Mouse (Mus musculus) midbrain, embryonic 11.5 days (tissue): ENCODE measurements around the gene Mapre1. TPM values are rescaled to one million over a fixed set of nuclear protein-coding genes. Genes with fewer than 3 reads are reported as not detected.
"Not testable (repeated sequence)": the region's sequence is repeated elsewhere in the genome, so short reads cannot be mapped to it uniquely, and the experiment has no call there.

Source experiments
- ATAC-seq: fragments of 200-750 bp; cut with Nextera tagmentation; 2 replicates; pipeline ENCODE4 v1.8.0; 2017; ENCODE audit warnings: moderate TSS enrichment, moderate library complexity; ENCODE audit not compliant: low FRiP score
- DNase-seq: peaks from one replicate; pipeline ENCODE4 v3.0.0; 2015; ENCODE audit warnings: low spot score; ENCODE audit errors: missing footprints
- H3K27ac ChIP-seq: fragments of 300-500 bp; sonication (generic); 2 replicates; pipeline ENCODE4 v1.5.1; 2014; ENCODE audit warnings: low read depth, low read length
- H3K27me3 ChIP-seq: fragments of 300-500 bp; sonication (generic); 2 replicates; pipeline ENCODE4 v1.6.1; 2014; ENCODE audit warnings: mild to moderate bottlenecking, low read length, moderate library complexity, mixed read lengths; ENCODE audit not compliant: control insufficient read depth, insufficient read depth
- H3K36me3 ChIP-seq: fragments of 300-500 bp; sonication (generic); 2 replicates; pipeline ENCODE4 v1.6.1; 2014; ENCODE audit warnings: mild to moderate bottlenecking, low read length, moderate library complexity, mixed read lengths; ENCODE audit not compliant: control insufficient read depth, insufficient read depth
- H3K4me1 ChIP-seq: fragments of 300-500 bp; sonication (generic); 2 replicates; pipeline ENCODE4 v1.6.1; 2014; ENCODE audit warnings: low read length; ENCODE audit not compliant: control insufficient read depth, insufficient read depth
- H3K4me2 ChIP-seq: fragments of 300-500 bp; sonication (generic); 2 replicates; pipeline ENCODE4 v1.6.1; 2014; ENCODE audit warnings: mild to moderate bottlenecking, moderate library complexity
- H3K4me3 ChIP-seq: fragments of 300-500 bp; sonication (generic); 2 replicates; pipeline ENCODE4 v1.5.1; 2014; ENCODE audit warnings: low read depth, low read length
- H3K9ac ChIP-seq: fragments of 300-500 bp; sonication (generic); 2 replicates; pipeline ENCODE4 v1.6.1; 2014; ENCODE audit warnings: low read length
- H3K9me3 ChIP-seq: fragments of 300-500 bp; sonication (generic); 2 replicates; pipeline ENCODE4 v1.6.1; 2016; ENCODE audit warnings: low read length; ENCODE audit not compliant: control insufficient read depth
- WGBS: fragments of 180-500 bp; shearing (Covaris S2); extraction: QIAGEN DNeasy Blood & Tissue Kit; methylation state at CpG from one replicate; pipeline ENCODE4 v1.1.7; 2014; 5-methylcytosine and 5-hydroxymethylcytosine counted together
- polyA plus RNA-seq: library from polyadenylated mRNA; unstranded; fragments of >200 nt; fragmentation: Nextera tagmentation; extraction: Ambion mirVana; gene quantifications from 2 replicates; pipeline ENCODE4 v1.2.1, GENCODE M21; 2014

Mapre1 gene
- polyA plus RNA-seq, 1 experiment from 2014 or later: 394 TPM

GRCm38 (mm10) chr2:153717861-153718260 lies 23.2 kb upstream of the Mapre1 start:
- not testable (repeated sequence) for H3K36me3 ChIP-seq, H3K9ac ChIP-seq, H3K27ac ChIP-seq, H3K4me3 ChIP-seq, DNase-seq, H3K4me2 ChIP-seq, H3K27me3 ChIP-seq, H3K9me3 ChIP-seq, ATAC-seq, H3K4me1 ChIP-seq
- 78% methylated on average over 3 of the region's 3 CpGs for WGBS

GRCm38 (mm10) chr2:153723098-153723497 lies 18.0 kb upstream of the Mapre1 start:
- Histone ChIP-seq H3K27me3 (no peaks in the 10 kb centered on the region), H3K27ac (no peak overlapping the region), H3K4me3 (no peak overlapping the region), H3K9ac (no peak overlapping the region), H3K4me2 (no peak overlapping the region), H3K36me3 (no peaks in the 10 kb centered on the region), H3K9me3 (no peaks in the 10 kb centered on the region), H3K4me1 (no peaks in the 10 kb centered on the region)
- WGBS: 85% methylated on average over 1 of the region's 1 CpGs
- ATAC-seq (no peak), DNase-seq (no peak)

GRCm38 (mm10) chr2:153724424-153724823 lies 16.6 kb upstream of the Mapre1 start:
- Histone ChIP-seq H3K4me2 (no peak overlapping the region), H3K27me3 (no peaks in the 10 kb centered on the region), H3K27ac (no peak overlapping the region), H3K9me3 (no peaks in the 10 kb centered on the region), H3K9ac (no peak overlapping the region), H3K4me3 (no peak overlapping the region), H3K4me1 (no peaks in the 10 kb centered on the region), H3K36me3 (no peaks in the 10 kb centered on the region)
- DNase-seq: no peak
- ATAC-seq: no peak
- 91% methylated on average over 2 of the region's 2 CpGs for WGBS

- Histone ChIP-seq H3K36me3 (no peaks in the 10 kb centered on the region), H3K4me2 (no peak overlapping the region), H3K9ac (no peak overlapping the region), H3K27me3 (no peaks in the 10 kb centered on the region), H3K27ac (no peak overlapping the region), H3K4me3 (no peak overlapping the region), H3K4me1 (no peaks in the 10 kb centered on the region), H3K9me3 (no peaks in the 10 kb centered on the region)
- no peak for ATAC-seq
- DNase-seq: no peak
- WGBS: 83% methylated on average over 2 of the region's 2 CpGs
Observed at GRCm38 (mm10) chr2:153724871-153725270, 16.2 kb upstream of the Mapre1 start.

GRCm38 (mm10) chr2:153725291-153725690 lies 15.8 kb upstream of the Mapre1 start:
- H3K4me2 ChIP-seq: no peak overlapping the region
- DNase-seq (no peak), ATAC-seq (no peak)
- no peaks in the 10 kb centered on the region for H3K27me3 ChIP-seq
- H3K9me3 ChIP-seq: no peaks in the 10 kb centered on the region
- H3K4me1 ChIP-seq: no peaks in the 10 kb centered on the region
- no peaks in the 10 kb centered on the region for H3K36me3 ChIP-seq
- WGBS: 93% methylated on average over 4 of the region's 4 CpGs
- no peak overlapping the region for H3K9ac ChIP-seq
- H3K4me3 ChIP-seq: no peak overlapping the region
- no peak overlapping the region for H3K27ac ChIP-seq

GRCm38 (mm10) chr2:153734033-153734432 lies 7.0 kb upstream of the Mapre1 start:
- WGBS: 74% methylated on average over 4 of the region's 4 CpGs
- H3K27ac ChIP-seq: no peak overlapping the region

GRCm38 (mm10) chr2:153741437-153742065 lies 477 bp downstream of the Mapre1 start:
- peak; percentile 87 for ATAC-seq
- Histone ChIP-seq H3K4me1 (peaks cover 10% of the 10 kb centered on the region), H3K27ac (peak overlapping the region; percentile 84), H3K9me3 (no peaks in the 10 kb centered on the region), H3K9ac (peak overlapping the region; percentile 91), H3K4me3 (peak overlapping the region; percentile 83), H3K4me2 (peak overlapping the region; percentile 67), H3K27me3 (no peaks in the 10 kb centered on the region), H3K36me3 (no peaks in the 10 kb centered on the region)
- WGBS: under 1% methylated on average over 48 of the region's 56 CpGs
- no peak for DNase-seq

More at GRCm38 (mm10) chr2:153734033-153734432, 7.0 kb upstream of the Mapre1 start:
- no peak overlapping the region for H3K4me3 ChIP-seq
- no peaks in the 10 kb centered on the region for H3K36me3 ChIP-seq
- H3K4me2 ChIP-seq: no peak overlapping the region
- no peak overlapping the region for H3K9ac ChIP-seq
- no peaks in the 10 kb centered on the region for H3K4me1 ChIP-seq
- no peaks in the 10 kb centered on the region for H3K9me3 ChIP-seq
- no peak for ATAC-seq
- H3K27me3 ChIP-seq: no peaks in the 10 kb centered on the region
- DNase-seq: no peak

GRCm38 (mm10) chr2:153747994-153748393 lies 6.9 kb downstream of the Mapre1 start:
- Histone ChIP-seq H3K27ac (no peak overlapping the region), H3K9ac (no peak overlapping the region), H3K4me2 (no peak overlapping the region), H3K4me1 (peaks cover under 1% of the 10 kb centered on the region; the same call in 1 of the 2 replicates), H3K27me3 (no peaks in the 10 kb centered on the region), H3K4me3 (no peak overlapping the region), H3K36me3 (peaks cover 3% of the 10 kb centered on the region; the same call in 1 of the 2 replicates), H3K9me3 (no peaks in the 10 kb centered on the region)
- ATAC-seq (no peak), DNase-seq (no peak)

- Histone ChIP-seq H3K4me3 (no peak overlapping the region), H3K27ac (no peak overlapping the region), H3K9ac (no peak overlapping the region), H3K27me3 (no peaks in the 10 kb centered on the region), H3K4me1 (no peaks in the 10 kb centered on the region), H3K36me3 (peaks cover 3% of the 10 kb centered on the region; the same call in 1 of the 2 replicates), H3K4me2 (no peak overlapping the region), H3K9me3 (no peaks in the 10 kb centered on the region)
- no peak for ATAC-seq
- no peak for DNase-seq
- WGBS: 91% methylated on average over 2 of the region's 2 CpGs
Observed at GRCm38 (mm10) chr2:153750363-153750762, 9.3 kb downstream of the Mapre1 start.
